21 mouse cellular contexts compared by ENCODE assay signal in the genomic region with DNA sequence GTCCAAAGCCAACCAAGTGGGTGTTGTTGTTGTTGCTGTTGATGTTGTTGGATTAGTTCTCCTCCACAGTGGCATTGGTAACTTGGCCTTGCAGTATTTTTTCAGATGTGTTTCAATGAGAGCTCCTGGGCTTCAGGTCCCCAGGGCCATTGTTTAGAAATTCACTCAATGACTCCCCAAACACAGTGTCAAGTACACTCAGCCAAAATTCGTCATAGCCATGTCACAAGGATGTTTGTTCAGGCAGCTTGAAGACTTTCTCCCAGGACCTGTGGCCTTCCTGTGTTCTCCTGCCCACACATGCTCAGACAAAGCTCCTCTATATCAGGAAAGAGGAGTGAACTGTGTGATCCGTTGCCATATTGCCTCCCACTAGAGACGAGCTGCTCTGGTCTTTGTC. TPM values are rescaled to one million over a fixed set of nuclear protein-coding genes. Genes with fewer than 3 reads are reported as not detected.
"Had no signal": no experiment of that assay in that cellular context is flagged by ENCODE, and none has a peak within 500 bp of the region (broad histone marks: within the 10 kb centered on the region; RNA-seq: fewer than 3 reads in every experiment).

No protein-coding gene starts in this region.

- H3K9me3 ChIP-seq: limb, embryonic 12.5 days; liver, embryonic 13.5 days; megakaryocyte, embryonic 14.5 days; midbrain, embryonic 12.5 days; neural tube, embryonic 13.5 days had no signal

- DNase-seq: kidney, adult 11 months; kidney, adult 9 months; kidney, postnatal 36 days; layer of hippocampus, adult 9-11 months; layer of hippocampus, postnatal 36 days; liver; liver, embryonic 13.5 days; liver, postnatal 0 days; retina, postnatal 1 day; thymus, postnatal 36 days had no signal

- ATAC-seq: liver, postnatal 0 days; midbrain, embryonic 16.5 days had no signal

- H3K36me3 ChIP-seq: limb, embryonic 12.5 days; liver, embryonic 13.5 days; midbrain, embryonic 12.5 days; neural tube, embryonic 13.5 days had no signal

- H3K9ac ChIP-seq: limb, embryonic 12.5 days; liver, embryonic 13.5 days; liver, postnatal 0 days; midbrain, embryonic 12.5 days; neural tube, embryonic 13.5 days had no signal

- H3K27me3 ChIP-seq: limb, embryonic 12.5 days; liver, embryonic 13.5 days; neural tube, embryonic 13.5 days had no signal

- H3K4me2 ChIP-seq: limb, embryonic 12.5 days; liver, embryonic 13.5 days; midbrain, embryonic 12.5 days; neural tube, embryonic 13.5 days had no signal

- H3K27ac ChIP-seq: kidney, postnatal 0 days; limb, embryonic 12.5 days; liver, embryonic 13.5 days; macrophage; midbrain, embryonic 12.5 days; neural tube, embryonic 13.5 days had no signal

- H3K4me3 ChIP-seq: limb, embryonic 12.5 days; liver, embryonic 13.5 days; megakaryocyte, embryonic 14.5 days; midbrain, embryonic 12.5 days; neural tube, embryonic 13.5 days had no signal

RNA-seq across cellular contexts. Expression of gene Lect2, which starts 37.7 kb away (rescaled TPM):
- total RNA-seq: layer of hippocampus, adult 18-20 months; layer of hippocampus, postnatal 36 days; left cerebral cortex, adult 8-10 months; left cerebral cortex, postnatal 25 days had no signal
- polyA plus RNA-seq: limb, embryonic 12.5 days; macrophage; midbrain, embryonic 12.5 days; midbrain, embryonic 16.5 days; neural tube, embryonic 13.5 days; thymus, postnatal 0 days had no signal
